Mouse (Mus musculus) induced T-regulatory cell, adult 2 months (primary cell): ENCODE results near the gene Shisa7.
"Not testable (repeated sequence)": the region's sequence is repeated elsewhere in the genome, so short reads cannot be mapped to it uniquely, and the experiment has no call there.

Experiments used
- DNase-seq: peaks from one replicate; pipeline ENCODE4 v3.0.0-alpha.2; 2012; ENCODE audit warnings: low read depth

Gene Shisa7

DNA sequence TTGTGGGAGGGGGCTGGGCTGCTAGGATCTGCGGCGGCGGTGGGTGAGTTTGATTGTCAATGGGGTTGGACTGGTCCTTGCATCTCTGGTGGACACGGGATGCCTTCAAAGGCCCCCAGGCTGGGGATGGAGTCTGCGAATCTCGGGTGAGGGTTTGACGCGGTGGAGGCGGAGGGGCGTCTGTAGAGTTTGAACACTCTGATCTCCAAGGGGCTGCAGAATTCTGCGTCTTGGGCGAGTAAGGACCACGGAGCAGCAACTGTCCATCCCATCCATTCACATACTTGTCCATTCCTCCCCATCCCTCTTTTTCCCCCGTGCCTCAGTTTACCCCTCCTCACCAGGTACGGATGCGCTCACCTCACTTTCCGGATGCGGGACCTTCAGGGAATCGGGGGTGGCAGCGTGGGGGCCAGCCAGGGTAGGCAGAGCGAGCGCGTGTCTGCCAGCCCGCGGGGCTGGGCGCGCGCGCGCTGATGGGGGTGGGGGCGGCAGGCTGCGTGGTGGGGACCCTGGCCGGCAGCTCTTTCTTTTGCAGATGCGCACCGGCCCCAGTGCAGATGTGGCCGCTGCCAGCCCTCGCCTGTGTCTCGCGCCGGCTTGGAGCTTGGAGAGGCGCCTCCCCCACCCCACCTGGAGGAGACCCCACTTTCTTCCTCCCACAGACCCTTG lies at the start of gene Shisa7:
Gene Shisa7 (minus strand): TSS at position 452 of the 672 bp plus-strand sequence.
- no peak for DNase-seq

DNA sequence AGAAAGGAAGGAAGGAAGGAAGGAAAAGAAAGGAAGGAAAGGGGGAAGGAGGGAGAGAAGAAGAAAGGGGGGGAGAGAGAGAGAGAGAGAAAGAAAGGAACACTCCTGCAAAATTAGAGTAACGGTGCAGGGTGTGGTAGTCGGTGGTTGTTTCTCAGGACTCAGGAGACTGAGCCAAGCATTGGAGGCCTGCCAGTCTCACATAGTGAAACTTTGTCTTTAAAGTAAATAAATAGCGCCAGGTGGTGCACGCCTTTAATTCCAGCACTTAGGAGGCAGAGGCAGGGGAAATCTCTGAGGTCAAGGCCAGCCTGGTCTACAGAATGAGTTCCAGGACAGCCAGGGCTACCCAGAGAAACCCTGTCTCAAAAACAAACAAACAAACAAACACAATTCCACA lies 42.2 kb upstream of the Shisa7 start:
- DNase-seq: no peak

DNA sequence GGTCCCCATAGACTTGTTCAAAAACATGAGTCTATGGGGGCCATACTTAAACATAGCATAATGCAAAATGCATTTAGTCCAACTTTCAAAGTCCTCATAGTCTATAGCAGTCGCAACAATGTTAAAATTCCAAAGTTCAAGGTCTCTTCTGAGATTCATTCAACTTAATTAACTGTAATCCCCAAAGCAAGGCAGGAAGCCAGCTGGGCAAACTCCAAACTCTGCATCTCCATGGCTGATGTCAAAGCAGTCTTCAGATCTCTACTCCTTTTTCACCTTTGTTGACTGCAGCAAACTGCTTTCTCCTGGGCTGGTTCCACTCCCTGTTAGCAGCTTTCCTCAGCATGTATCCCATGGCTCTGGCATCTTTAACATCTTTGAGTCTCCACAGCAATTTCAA lies 34.5 kb upstream of the Shisa7 start:
- not testable (repeated sequence) for DNase-seq

DNA sequence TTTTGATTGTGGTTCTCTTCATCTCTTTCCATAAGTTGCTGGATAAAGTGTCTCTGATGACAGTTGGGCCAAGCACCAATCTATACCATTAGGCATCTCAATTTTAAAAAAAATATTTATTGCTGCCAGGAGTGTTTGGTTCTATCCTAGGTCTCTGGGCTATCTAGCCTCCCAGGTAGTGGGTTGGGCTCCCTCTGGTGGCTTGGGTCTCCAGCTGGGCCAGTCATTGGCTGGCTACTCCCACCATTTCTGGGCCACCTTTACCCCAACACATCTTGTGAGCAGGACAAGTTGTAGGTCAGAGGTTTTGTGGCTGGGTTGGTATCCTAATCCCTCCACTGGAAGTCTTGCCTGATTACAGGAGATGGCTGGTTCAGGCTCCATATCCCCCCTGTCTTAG lies 33.7 kb upstream of the Shisa7 start:
- DNase-seq: peak; percentile 63

DNA sequence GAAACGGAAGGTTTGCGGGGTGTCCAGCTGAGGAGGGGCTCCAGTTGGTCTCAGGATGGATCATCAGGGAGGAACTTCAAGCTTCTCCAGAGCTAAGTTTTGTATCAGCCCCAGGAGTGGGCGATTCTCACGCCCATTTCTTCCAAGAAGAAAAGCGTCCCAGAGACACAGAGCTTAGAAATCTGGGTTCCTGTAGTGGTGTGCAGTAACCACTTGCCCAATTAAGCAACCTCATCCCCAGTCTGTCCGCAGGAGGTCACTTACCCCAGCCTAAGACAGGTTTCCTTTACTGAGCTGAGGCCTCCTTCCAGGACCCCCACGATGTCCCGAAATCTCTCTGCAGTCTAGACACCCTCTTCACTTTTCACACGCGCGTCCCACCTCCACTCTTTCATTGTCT lies 32.7 kb upstream of the Shisa7 start:
- no peak for DNase-seq

DNA sequence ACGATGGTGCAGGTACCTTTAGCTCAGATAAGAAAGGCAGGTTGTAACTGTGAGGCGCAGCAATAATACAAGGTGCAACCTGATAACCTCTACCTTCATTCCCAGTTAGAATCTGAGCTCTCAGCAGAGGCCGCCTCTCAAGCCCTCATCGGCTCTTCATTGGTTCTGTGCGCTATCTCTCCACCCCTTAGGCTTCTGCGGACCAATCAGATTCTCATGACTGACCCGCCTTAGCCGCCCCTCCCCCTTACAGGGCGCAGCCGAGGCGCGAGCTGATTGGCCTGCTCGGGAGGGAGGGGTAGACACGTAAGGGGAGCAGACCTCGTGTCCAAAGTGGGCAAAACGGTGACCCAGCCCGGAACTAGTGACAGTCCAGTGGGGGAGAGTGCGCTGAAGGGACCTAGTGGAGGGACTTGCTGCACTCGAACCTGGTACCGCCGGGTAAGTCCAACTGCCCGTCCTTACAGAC lies 32.3 kb upstream of the Shisa7 start, which contains the start of gene Isoc2a:
Gene Isoc2a (plus strand): TSS at position 401 of the 469 bp plus-strand sequence.
- peak; percentile 96 for DNase-seq

DNA sequence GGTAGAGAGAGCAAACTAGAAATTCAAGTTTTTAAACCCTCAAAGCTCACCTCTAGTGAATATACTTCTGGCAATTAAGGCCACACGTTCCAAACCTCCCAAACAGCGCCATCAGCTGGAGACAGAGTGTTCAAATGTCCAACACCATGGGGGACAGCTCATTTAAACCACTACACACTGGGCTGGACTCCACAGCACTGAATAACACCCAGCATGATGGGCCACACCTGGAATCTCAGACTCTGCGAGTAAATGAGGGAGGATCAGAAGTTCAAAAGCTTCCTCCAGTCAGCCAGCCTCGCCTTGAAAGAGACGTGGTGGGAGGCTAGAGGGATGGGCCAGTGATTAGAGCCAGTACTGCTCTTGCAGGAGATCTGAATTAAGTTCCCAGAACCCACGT lies 25.6 kb upstream of the Shisa7 start, which contains the start of gene Isoc2b:
Gene Isoc2b (minus strand): TSS at position 126 of the 400 bp plus-strand sequence.
- DNase-seq: no peak

DNA sequence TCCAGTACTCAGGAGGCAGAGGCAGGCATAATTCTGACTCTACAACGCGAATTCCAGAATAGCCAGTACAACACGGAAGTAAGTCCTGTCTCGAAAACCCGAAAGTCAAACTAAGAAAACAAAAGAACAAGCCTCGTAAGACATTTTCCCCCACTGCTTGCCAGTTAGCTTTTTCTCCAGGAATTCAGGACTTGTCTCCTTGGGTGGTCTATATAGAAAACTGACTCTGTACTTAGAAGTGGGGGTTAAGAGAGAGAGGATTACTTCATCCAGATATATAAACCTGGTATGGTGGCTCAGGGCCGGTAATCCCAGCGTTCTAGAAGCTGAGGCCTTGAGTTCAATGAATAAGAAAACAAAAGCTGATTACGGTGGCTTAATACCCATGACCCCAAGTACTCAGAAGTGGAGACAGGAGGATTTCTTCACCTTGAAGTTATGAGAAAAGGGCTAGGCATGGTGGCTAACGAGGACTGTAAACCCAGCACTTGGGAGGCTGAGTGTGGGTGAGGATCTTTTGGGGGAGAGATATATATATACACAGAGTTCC lies 22.2 kb upstream of the Shisa7 start:
- no peak for DNase-seq

DNA sequence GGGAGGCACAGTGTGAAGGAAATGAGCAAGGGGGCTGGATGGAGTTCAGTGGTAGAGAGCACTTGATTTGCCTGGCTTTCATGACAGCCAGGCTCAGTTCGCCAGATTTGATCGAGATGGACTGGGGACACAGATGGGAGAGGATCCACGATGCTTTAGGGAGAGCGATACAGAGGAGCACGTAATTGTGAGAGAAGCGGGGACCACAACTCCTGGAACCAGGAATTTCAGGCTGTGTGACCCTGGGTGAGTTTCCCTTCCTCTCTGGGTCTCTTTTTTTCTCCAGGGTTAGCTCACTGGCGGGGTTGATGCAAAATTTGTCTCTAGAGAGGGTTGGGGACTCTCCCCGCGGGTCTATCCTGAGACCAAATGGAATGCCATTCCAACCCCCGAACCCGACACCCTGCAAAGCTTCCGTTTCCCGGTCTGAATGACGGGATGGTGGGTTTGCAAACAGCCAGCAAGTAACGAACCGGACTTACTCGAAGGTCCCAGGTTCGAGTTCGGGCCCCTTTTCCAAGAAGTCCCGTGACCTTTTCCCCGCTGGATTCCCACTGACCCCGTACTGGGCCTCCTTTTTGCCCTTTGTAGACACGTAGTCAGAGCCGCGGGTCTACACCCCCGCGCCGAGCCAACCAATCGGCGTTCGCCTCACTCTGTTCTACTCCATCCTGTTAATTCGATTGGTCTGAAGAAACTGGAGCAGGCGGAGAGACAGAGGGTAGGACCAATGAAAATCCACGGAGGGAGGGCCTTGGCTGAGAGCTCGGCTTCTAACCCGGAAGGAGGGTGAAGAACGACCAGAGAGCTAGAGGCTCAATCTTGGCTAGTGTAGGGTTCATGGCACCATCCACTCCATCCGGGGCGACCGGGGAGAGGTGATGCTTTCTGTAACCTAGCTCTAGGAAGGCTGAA lies 21.3 kb upstream of the Shisa7 start:
- DNase-seq: peak; percentile 99

DNA sequence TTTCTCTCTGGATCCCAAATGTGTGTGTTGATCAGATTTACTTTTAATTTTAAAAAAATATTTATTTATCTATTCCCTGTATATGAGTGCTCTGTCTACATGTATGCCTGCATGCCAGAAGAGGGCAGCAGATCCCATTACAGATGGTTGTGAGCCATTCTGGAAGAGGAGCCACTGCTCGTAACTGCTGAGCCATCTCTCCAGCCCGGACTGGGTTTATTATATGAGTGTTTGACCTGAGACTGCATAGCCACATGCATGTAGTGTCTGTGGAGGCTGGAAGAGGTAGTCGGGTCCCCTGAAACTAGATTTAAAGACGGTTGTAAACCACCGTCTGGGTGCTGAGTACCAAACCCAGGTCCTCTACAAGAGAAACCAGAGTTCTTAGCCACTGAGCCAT lies 20.6 kb upstream of the Shisa7 start:
- DNase-seq: peak; percentile 68

DNA sequence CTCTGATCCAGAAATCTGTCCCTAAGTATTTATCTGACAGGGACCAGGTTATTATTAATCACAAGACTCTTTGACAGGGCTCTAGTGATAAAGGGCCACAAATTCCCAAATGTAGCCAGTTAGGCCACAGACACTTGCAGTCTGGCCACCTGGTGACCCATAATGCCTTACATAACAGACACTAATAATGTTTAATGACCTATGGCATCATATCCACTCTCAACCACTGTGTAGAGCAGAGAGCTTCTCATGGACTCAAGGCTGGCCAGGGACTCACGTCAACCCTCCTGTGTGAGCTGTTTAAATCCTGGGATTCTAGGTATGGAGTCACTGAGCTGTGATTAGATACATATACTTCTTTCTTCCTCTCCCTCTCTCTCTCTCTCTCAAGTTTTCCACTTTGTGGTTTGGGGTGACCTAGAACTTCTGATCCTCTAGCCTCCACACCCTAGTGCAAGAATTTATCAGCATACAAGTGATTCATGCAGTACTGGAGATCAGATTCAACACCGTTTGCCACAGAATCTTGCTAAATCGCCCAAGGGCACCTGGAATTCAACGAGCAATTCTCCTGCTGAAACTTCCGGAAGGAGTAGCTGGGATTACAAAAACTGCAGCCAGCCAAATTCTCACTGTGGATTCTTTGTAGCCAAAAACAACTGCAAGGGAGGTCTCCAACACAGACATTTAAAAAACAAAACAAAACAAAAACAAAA lies 19.8 kb upstream of the Shisa7 start:
- no peak for DNase-seq

DNA sequence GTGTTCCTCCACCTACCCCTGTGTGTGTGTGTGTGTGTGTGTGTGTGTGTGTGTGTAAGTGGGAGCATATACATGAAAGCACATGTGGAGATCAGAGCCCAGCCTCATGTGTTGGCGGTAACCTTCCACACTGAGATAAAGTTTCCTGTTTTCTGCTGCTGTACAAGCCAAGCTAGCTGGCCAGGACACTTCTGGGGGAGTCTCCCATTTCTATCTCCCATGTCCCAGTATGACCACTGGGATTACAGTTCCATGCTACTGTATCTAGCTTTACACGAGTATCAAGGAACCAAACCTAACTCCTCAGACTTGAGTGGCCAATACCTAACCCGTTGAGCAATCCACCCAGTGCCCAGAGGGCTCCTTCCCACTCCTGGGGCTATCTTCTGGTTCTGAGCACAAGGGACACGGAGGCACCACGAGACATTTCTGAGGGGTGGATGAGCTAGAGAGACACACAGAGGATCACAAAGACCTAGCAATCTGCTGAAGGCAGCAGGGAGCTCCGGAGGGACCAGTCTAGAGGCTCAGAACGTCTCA lies 19.1 kb upstream of the Shisa7 start:
- no peak for DNase-seq

DNA sequence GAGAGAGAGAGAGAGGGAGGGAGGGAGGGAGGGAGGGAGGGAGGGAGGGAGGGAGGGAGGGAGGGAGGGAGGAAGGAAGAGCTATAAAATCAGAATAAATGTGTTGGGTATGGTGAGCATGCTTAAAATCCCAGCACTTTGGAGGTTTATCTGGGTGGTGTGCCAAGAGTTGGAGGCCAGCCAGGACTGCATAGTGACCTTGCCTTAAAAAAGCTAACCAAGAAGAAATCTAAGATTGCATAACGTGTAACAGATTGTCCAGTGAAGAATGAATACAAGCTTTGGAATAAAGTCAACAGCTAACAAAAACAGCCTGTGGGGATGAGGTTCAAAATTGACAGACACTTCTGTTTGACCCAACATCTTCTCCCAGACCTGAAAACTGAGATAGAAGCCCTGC lies 18.5 kb upstream of the Shisa7 start:
- DNase-seq: no peak

DNA sequence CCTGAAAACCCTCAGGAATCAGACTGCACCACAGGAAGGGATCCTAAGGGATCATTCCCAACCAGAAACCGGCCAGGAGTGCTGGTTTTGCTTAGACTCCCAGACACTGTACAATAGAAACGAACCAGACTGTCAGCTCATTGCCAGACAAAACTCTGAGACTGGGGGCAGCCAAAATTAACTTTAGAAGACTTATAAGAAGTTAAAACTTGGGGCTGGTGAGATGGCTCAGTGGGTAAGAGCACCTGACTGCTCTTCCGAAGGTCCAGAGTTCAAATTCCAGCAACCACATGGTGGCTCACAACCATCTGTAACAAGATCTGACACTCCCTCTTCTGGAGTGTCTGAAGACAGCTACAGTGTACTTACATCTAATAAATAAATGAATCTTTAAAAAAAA lies 16.4 kb upstream of the Shisa7 start:
- DNase-seq: not testable (repeated sequence)

DNA sequence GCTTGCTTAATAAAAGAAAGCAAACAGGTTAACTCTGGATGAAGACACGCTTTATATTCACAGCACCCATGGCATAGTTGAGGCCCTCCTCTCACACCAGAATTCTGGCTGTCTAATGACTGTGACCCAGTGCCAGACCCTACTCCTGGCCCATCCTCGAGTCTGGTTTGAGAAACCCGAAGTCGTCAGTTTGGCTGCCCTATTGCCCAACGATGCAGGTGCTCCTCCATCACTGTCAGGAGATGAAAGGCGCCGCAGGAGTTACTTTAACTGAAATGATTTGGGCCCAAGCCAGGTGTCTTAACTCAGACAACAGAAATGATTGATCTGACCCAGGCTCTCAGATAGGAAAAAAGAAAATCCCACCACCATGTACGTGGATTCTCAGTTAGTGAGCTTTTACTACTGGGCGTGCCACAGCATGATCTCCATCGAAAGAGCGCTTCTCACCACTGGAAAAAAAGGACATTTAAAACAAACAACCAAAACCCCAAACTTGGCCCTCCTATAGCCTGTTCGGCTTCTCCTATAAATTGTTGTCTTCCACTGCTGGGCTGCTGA lies 15.0 kb upstream of the Shisa7 start:
- no peak for DNase-seq

DNA sequence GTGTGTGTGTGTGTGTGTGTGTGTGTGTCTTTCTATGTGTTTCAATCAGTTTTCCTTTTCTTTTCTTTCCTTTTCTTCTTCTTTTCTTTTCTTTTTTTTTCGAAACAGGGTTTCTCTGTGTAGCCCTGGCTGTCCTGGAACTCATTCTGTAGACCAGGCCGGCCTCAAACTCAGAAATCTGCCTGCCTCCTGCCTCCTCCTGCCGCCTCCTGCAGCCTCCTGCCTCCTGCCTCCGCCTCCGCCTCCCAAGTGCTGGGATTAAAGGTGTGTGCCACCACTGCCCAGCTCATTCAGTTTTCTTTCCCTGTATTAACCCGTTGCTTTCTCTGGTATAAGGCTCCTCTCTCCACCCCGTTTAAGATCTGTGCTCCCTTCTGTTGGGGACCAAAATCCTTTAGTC lies 12.8 kb upstream of the Shisa7 start:
- no peak for DNase-seq

DNA sequence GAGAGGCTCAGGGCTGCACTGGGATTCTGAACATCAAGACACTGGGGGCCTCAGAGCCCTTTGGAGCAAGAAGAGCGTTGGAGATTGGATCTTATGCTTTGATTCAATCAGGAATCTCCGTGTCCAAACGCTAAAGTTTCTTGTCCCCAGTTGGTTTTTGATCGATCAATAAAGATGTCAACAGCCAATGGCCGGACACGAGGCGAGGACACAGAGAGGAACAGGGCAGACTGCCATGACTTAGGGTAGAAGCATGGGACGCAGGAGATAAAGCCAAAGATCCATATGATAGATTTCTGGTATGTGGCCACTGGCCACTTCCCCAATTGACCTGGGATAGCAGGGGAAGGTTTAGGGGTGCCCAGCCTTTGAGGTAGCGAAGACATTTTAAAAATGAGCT lies 12.0 kb upstream of the Shisa7 start:
- DNase-seq: no peak

DNA sequence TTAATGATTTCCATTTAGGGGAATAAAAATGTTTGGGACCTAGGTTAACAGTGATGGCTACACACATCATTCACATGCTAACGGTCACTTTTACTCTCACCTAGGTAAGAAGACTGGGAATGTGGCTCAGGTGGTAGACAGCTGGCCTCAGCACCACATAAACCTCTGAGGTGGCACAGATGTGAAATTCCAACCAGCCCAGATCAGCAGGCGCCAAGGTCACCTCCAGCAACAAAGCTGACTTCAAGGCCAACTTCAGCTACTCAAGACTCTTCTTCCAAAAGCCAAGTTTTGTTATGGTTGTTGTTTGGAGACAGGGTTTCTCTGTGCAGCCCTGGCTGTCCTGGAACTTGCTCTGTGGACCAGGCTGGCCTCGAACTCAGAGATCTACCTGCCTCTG lies 9.1 kb upstream of the Shisa7 start:
- DNase-seq: no peak

DNA sequence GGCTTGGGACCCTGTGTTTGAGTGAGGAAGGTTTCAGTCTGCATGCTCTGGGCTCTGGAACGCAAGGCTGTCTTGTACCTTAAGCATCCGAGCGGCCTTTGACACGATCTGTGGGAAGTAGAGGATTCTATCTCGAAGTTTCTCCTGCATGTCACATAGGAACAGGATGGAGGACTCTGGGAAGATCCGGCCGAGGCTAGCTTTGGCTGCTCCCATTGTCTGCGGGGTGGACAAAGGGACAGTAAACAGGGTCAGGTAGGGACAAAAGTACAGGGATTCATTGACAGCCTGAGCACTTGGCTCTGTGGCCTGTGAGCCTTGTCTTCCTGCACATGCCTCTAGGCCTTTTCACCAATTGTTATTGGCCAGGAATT lies 6.8 kb upstream of the Shisa7 start:
- no peak for DNase-seq

DNA sequence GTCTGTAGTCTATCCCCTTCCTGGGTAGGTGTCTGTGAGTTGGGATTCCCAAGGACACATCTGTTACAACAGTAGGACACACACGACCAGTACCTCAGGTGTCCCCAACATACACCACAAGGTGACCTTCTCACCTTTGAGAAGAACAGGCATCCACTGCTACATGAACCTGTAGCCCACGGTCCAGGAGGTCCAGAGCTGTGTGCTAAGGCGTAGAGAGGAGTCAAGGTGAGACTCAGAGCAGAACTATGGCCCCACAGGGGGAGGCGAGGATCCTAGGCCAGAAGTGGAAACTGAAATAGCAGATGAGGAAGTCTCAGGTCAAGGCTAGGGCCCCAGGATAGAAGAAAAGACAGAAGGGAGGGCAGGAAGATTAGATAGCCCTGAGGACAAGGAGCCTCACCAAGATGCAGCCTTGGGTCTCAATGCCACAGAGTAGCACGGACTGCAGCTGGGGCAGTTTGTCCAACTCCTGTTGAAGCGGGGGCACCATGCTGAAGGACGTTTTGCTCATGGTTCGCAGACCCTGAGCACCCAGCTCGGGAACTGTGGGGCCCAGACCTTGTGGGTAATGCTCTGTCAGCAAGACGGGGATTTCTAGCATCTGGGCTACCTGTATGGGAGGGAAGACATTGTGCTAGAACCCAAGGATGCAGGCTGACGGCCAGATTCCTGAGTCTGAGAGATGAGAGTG lies 6.3 kb upstream of the Shisa7 start:
- DNase-seq: no peak

DNA sequence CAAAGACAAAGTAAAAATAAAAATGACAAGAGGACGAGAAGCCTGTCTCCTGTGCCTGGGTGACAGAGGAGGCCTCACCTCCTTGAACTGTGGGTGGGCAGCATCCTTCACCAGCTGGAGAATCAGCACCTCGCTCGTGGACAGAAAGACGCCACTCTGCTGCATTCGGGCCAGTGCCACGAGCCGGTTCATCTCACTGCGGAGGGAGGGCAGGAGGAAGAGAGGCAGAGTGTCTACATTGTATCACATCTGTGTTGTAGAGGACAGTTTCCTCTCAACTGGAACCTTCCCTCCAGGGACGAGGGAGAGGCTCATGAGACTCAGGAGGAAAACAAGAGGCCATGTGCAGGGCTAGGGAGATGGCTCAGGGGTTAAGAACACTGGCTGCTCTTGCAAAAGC lies 4.9 kb upstream of the Shisa7 start:
- DNase-seq: no peak
